Mouse (Mus musculus) stomach, postnatal 0 days (tissue): Measurements from ENCODE around the gene Pan3. TPM values are rescaled to one million over a fixed set of nuclear protein-coding genes. Genes with fewer than 3 reads are reported as not detected.

ENCODE experiments used
- ATAC-seq: fragments of 200-750 bp; cut with Nextera tagmentation; 2 replicates; pipeline ENCODE4 v1.8.0; 2017; ENCODE audit not compliant: low FRiP score, low TSS enrichment
- DNase-seq: peaks from one replicate; pipeline ENCODE4 v3.0.0-alpha.2; 2016; ENCODE audit warnings: low spot score
- H3K27ac ChIP-seq: fragments of 300-500 bp; sonication (generic); replicated peaks from 2 replicates; pipeline ENCODE4 v1.5.1; 2014; ENCODE audit warnings: mild to moderate bottlenecking, control low read depth
- H3K27me3 ChIP-seq: fragments of 300-500 bp; sonication (generic); 2 replicates; pipeline ENCODE4 v1.6.1; 2014; ENCODE audit warnings: low read length; ENCODE audit not compliant: control insufficient read depth, insufficient read depth
- H3K36me3 ChIP-seq: fragments of 300-500 bp; sonication (generic); 2 replicates; pipeline ENCODE4 v1.6.1; 2014; ENCODE audit warnings: low read length, mixed read lengths; ENCODE audit not compliant: control insufficient read depth, insufficient read depth
- H3K4me1 ChIP-seq: fragments of 300-500 bp; sonication (generic); replicated peaks from 2 replicates; pipeline ENCODE4 v1.6.1; 2014; ENCODE audit warnings: antibody characterized with exemption; ENCODE audit not compliant: control insufficient read depth, insufficient read depth
- H3K4me2 ChIP-seq: fragments of 300-500 bp; sonication (generic); replicated peaks from 2 replicates; pipeline ENCODE4 v1.6.1; 2014; ENCODE audit warnings: low read depth, mild to moderate bottlenecking, control low read depth, moderate library complexity
- H3K4me3 ChIP-seq: fragments of 300-500 bp; sonication (generic); 2 replicates; pipeline ENCODE4 v1.5.1; 2014; ENCODE audit warnings: low read depth, low read length, control low read depth
- H3K9ac ChIP-seq: fragments of 300-500 bp; sonication (generic); 2 replicates; pipeline ENCODE4 v1.6.1; 2014; ENCODE audit warnings: mild to moderate bottlenecking, low read length, control low read depth, mixed read lengths
- H3K9me3 ChIP-seq: fragments of 300-500 bp; sonication (generic); 2 replicates; pipeline ENCODE4 v1.6.1; 2016; ENCODE audit warnings: low read length; ENCODE audit not compliant: control insufficient read depth
- CTCF ChIP-seq: IDR thresholded peaks from 2 replicates; pipeline ENCODE4 v1.5.1; 2016; ENCODE audit warnings: antibody characterized with exemption, low read depth, mild to moderate bottlenecking, moderate library complexity
- EP300 ChIP-seq: optimal IDR thresholded peaks from 2 replicates; pipeline ENCODE3; 2016; ENCODE audit warnings: antibody characterized with exemption
- WGBS: fragments of 180-500 bp; shearing (Covaris S2); extraction: QIAGEN DNeasy Blood & Tissue Kit; methylation state at CpG from one replicate; pipeline ENCODE4 v1.1.7; 2014; 5-methylcytosine and 5-hydroxymethylcytosine counted together
- polyA plus RNA-seq: library from polyadenylated mRNA; unstranded; fragments of >200 nt; fragmentation: Nextera tagmentation; extraction: Ambion mirVana; gene quantifications from 2 replicates; pipeline ENCODE4 v1.2.1, GENCODE M21; 2015

Gene Pan3
- polyA plus RNA-seq, 1 experiment from 2014 or later = 38.4 TPM

- WGBS = 83% methylated on average over 3 of the region's 3 CpGs
- Histone ChIP-seq H3K4me2 (no peak overlapping the region), H3K27me3 (no peaks in the 10 kb centered on the region), H3K4me3 (no peak overlapping the region), H3K4me1 (no peaks in the 10 kb centered on the region), H3K9ac (no peak overlapping the region), H3K27ac (no peak overlapping the region), H3K36me3 (no peaks in the 10 kb centered on the region; the same call in 1 of the 2 replicates), H3K9me3 (no peaks in the 10 kb centered on the region)
- DNase-seq = no peak
- no peak for ATAC-seq
- TF ChIP-seq CTCF (no peak), EP300 (no peak)
These were observed 33.3 kb downstream of the Pan3 start for GRCm38 (mm10) chr5:147463251-147463650.

DNA sequence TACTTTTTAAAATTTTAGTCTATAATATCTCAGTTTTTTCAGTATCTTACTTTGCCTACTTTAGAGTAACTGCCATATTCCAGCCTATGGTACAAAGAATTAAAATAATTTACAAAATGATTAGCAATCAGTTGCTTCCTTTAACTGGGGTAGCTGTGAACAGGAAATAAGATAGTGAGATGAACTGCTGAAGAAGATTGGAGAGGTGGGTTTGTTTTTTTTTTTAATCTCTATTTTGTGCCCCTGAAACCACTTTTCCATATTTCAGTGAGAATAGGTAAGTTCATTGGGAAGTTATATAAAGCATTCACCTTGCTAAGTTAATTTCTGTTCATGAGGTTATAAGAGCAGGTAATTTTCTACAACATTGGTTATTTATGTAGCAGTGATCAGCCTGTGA lies 36.4 kb downstream of the Pan3 start:
- ATAC-seq = no peak
- TF ChIP-seq CTCF (no peak), EP300 (no peak)
- Histone ChIP-seq H3K9ac (no peak overlapping the region), H3K4me1 (no peaks in the 10 kb centered on the region), H3K4me3 (no peak overlapping the region), H3K27ac (no peak overlapping the region), H3K27me3 (no peaks in the 10 kb centered on the region), H3K36me3 (no peaks in the 10 kb centered on the region; the same call in 1 of the 2 replicates), H3K4me2 (no peak overlapping the region), H3K9me3 (no peaks in the 10 kb centered on the region)
- DNase-seq = no peak

- no peak for DNase-seq
- Histone ChIP-seq H3K27ac (no peak overlapping the region), H3K27me3 (no peaks in the 10 kb centered on the region), H3K4me1 (no peaks in the 10 kb centered on the region), H3K36me3 (no peaks in the 10 kb centered on the region; the same call in 1 of the 2 replicates), H3K4me3 (no peak overlapping the region), H3K9me3 (no peaks in the 10 kb centered on the region), H3K9ac (no peak overlapping the region), H3K4me2 (no peak overlapping the region)
- 86% methylated on average over 5 of the region's 5 CpGs for WGBS
- no peak for ATAC-seq
- TF ChIP-seq CTCF (no peak), EP300 (no peak)
These were observed 41.2 kb downstream of the Pan3 start for GRCm38 (mm10) chr5:147471163-147471562.

- no peak for ATAC-seq
- WGBS = 86% methylated on average over 6 of the region's 6 CpGs
These were observed 43.1 kb downstream of the Pan3 start for GRCm38 (mm10) chr5:147473071-147473470.

GRCm38 (mm10) chr5:147473856-147474255 lies 43.9 kb downstream of the Pan3 start:
- Histone ChIP-seq H3K4me1 (no peaks in the 10 kb centered on the region), H3K4me2 (no peak overlapping the region), H3K27ac (no peak overlapping the region), H3K27me3 (no peaks in the 10 kb centered on the region), H3K4me3 (no peak overlapping the region), H3K9ac (no peak overlapping the region), H3K9me3 (no peaks in the 10 kb centered on the region), H3K36me3 (no peaks in the 10 kb centered on the region)
- TF ChIP-seq CTCF = no peak
- TF ChIP-seq EP300 = no peak
- no peak for DNase-seq
- no peak for ATAC-seq
- 85% methylated on average over 3 of the region's 3 CpGs for WGBS

More at GRCm38 (mm10) chr5:147473071-147473470, 43.1 kb downstream of the Pan3 start:
- no peak for TF ChIP-seq CTCF
- no peak for TF ChIP-seq EP300
- Histone ChIP-seq H3K36me3 (no peaks in the 10 kb centered on the region), H3K27me3 (no peaks in the 10 kb centered on the region), H3K4me2 (no peak overlapping the region), H3K9me3 (no peaks in the 10 kb centered on the region), H3K4me3 (no peak overlapping the region), H3K4me1 (no peaks in the 10 kb centered on the region), H3K27ac (no peak overlapping the region), H3K9ac (no peak overlapping the region)
- no peak for DNase-seq

DNA sequence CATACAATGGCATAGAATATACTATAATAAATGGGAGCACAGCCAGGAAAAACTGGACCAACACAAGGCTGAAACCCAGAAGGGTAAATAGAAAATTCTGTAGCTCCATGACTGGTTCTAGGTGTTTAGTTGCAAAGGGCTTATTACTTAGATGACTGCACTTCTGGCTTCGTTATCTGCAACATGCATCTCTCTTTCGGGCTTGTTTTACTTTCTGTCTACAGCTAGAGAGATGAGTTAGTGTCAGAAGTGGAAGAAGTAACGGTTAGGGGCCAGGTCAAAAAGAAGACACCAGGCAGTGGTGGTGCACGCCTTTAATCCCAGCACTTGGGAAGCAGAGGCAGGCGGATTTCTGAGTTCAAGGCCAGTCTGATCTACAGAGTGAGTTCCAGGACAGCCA lies 46.1 kb downstream of the Pan3 start:
- no peak overlapping the region for H3K4me2 ChIP-seq
- TF ChIP-seq CTCF (no peak), EP300 (no peak)
- ATAC-seq = no peak
- DNase-seq = no peak
- H3K27me3 ChIP-seq = no peaks in the 10 kb centered on the region
- no peaks in the 10 kb centered on the region for H3K4me1 ChIP-seq
- H3K4me3 ChIP-seq = no peak overlapping the region
- H3K9ac ChIP-seq = no peak overlapping the region
- no peak overlapping the region for H3K27ac ChIP-seq
- 90% methylated on average over 5 of the region's 5 CpGs for WGBS
- H3K36me3 ChIP-seq = no peaks in the 10 kb centered on the region
- no peaks in the 10 kb centered on the region for H3K9me3 ChIP-seq
